Mouse (Mus musculus): ENCODE results near the gene Il17rc. TPM values are rescaled to one million over a fixed set of nuclear protein-coding genes. Genes with fewer than 3 reads are reported as not detected.

Gene Il17rc
- total RNA-seq, 2 experiments from 2014 or later: not detected

DNA sequence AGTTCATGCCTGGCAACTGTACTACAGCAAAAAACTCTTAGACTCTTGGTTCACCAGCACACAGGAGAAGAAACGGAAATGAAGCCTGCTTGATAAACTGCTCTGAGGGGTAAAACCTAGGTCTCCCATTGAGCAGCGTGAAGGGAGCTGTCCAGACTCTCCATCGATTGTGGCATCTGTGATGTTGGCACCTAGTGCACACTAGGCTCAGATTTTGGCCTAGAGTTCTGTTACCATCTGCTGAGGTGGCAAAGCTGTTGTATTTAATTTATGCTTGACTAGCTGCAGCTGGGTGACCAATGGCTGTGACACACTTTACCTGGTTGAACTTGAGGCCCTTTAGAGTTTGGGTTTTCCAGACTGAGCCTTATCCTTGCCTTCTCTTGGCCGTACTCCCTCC is 23.6 kb upstream of the Il17rc start:
- ATAC-seq (replicated peaks; ENCODE audit: low FRiP score, poor library complexity, severe bottlenecking): no peak

DNA sequence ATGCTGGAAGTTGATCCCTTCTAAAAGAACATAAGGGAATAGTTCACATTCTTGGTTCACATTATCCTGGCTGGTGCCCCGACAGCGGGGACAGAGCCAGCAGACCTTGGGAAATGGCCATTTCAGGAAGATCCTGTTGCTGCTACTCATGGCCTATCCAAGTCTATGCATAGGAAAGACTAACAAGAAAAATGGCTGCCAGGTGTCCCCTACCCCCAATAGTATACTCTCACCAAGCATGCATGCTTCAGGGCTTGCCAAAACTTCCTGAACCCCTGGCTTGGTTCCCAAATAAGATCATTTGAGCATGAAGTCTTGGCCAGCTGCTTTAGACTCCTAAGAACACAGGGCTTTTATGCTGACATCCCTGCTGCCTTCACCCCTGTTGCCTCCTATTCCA is 19.4 kb upstream of the Il17rc start:
- no peak for ATAC-seq (replicated peaks; ENCODE audit: low FRiP score, poor library complexity, severe bottlenecking)

DNA sequence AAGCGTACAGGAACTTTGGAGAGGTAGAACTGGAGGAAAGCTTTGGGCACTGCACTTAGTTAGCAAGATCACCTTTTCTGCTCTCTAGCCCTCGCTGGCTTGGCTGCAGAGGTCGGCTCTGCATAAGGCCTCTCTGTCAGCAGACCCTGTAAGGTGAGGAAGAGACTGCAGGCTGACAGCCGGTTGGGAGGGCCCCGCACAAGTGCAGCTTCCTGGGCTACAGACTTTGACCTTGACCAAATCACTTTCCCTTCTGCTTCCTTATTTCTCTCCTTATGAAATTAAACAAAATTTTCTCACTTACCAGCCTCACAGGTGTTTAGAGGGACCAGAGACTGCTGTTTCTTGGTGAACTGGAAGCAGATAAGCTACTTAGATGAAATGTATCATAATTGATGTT is 16.2 kb upstream of the Il17rc start:
- ATAC-seq (replicated peaks; ENCODE audit: low FRiP score, poor library complexity, severe bottlenecking): no peak

- ATAC-seq (replicated peaks; ENCODE audit: low FRiP score, poor library complexity, severe bottlenecking): no peak
These were observed 13.2 kb upstream of the Il17rc start, which contains the start of gene Il17re for GRCm38 (mm10) chr6:113457952-113458534. Il17re (plus strand) TSS chr6:113458484.

DNA sequence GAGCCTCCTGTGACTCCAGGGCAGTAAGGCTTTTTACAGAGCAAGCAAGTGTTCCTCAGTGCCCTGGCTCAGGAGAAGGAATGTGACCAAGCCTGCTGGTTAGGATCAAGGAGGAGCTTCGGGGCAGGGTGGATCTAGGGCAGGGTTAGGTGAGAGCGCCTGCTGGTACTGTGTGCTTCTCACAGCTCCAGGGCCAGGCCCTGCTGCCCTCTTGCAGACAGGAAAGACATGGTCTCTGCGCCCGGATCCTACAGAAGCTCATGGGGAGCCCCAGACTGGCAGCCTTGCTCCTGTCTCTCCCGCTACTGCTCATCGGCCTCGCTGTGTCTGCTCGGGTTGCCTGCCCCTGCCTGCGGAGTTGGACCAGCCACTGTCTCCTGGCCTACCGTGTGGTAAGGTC is 12.6 kb upstream of the Il17rc start:
- no peak for ATAC-seq (replicated peaks; ENCODE audit: low FRiP score, poor library complexity, severe bottlenecking)

DNA sequence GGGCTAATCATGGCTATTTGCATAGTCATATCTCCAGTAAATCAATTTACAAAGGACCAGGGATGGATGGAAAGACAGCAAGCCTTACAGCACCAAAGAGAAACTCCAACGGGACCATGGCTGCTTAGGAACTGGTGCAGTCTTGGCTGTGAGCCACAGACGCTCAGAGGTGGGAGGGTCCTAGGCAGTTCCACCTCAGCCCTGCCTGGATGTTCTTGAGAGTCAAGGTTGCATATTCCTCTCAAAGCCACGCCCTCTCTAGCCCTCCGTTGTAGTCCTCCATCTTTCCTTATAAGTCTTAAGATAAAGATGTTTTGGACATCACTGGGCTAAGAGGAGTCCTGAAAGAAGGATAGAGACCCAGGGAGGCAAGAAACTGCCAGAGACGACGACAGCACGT is 7.2 kb upstream of the Il17rc start:
- ATAC-seq (replicated peaks; ENCODE audit: low FRiP score, poor library complexity, severe bottlenecking): no peak

DNA sequence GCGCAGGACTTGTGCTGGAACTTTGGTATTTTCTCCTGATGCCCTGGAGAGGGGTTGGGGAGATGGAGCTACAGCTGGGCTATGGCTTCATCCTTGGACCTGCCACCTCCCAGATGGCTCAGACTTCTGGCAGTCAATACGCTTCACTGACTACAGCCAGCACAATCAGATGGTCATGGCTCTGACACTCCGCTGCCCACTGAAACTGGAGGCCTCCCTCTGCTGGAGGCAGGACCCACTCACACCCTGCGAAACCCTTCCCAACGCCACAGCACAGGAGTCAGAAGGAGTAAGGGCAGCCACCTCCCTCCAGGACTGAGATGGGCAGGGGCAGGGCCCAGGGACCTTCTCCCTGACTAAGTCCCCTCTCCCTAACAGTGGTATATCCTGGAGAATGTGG is 5.6 kb upstream of the Il17rc start:
- ATAC-seq (replicated peaks; ENCODE audit: low FRiP score, poor library complexity, severe bottlenecking): no peak

DNA sequence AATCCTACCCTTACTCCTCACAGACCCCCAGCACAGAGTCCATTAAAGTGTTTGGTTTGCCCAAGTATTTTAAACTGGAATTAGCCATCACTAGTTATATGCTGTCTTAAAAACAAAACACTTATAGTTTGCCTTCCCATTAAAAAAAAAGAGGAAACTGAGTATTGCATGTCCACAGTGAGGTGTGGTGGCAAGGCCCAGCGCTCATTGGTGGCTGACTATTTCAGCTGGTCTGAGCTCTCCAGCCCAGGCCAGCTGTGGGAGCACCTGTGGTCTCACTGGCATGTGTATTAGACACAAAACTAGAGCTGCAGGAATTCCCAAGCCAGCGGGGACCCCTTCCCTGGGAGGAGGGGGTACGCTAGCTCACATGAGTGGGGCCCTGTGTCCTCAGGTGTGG is 2.7 kb upstream of the Il17rc start:
- no peak for ATAC-seq (replicated peaks; ENCODE audit: low FRiP score, poor library complexity, severe bottlenecking)

DNA sequence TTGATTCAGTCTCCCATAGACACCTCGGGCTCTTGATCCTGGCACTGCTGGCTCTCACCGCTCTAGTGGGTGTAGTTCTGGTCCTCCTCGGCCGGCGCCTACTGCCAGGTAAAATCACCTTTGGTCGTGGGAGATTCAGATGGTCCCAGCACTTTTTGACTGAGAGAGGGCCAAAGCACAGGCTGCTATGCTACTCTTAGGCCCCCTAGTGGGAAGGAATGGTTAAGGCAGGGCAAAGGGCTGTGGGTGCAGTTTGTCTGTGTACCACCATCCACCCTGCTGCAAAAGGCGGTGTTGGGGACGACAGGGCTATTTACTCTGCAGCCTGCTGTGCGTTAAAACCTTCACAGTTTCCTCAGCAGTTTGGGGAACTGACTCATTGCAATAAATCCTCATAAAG is 2.2 kb upstream of the Il17rc start:
- peak; percentile 61 for ATAC-seq (replicated peaks; ENCODE audit: low FRiP score, poor library complexity, severe bottlenecking)

- no peak; the same call in 1 of the 2 replicates for ATAC-seq (replicated peaks; ENCODE audit: low FRiP score, poor library complexity, severe bottlenecking)
These were observed 1.8 kb upstream of the Il17rc start for GRCm38 (mm10) chr6:113469432-113469831.

GRCm38 (mm10) chr6:113472061-113472460 is 834 bp downstream of the Il17rc start:
- no peak for ATAC-seq (replicated peaks; ENCODE audit: low FRiP score, poor library complexity, severe bottlenecking)

DNA sequence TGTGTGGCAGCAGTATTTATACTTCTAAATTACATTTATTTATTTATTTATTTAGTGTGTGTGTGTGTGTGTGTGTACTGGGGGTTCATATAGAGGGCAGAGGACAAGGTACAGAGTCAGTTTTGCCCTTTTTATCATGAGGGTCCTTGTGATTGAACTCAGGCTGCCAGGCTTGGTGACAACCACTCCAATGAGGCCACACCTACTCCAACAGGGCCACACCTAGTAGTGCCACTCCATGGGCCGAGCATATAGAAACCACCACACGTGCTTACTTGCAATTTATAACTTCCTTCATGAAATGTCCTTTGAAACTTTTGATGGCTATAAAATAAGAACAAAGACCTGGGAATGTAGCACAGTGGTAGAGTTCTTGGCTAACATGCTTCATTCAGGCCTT is 2.0 kb downstream of the Il17rc start:
- no peak for ATAC-seq (replicated peaks; ENCODE audit: low FRiP score, poor library complexity, severe bottlenecking)

DNA sequence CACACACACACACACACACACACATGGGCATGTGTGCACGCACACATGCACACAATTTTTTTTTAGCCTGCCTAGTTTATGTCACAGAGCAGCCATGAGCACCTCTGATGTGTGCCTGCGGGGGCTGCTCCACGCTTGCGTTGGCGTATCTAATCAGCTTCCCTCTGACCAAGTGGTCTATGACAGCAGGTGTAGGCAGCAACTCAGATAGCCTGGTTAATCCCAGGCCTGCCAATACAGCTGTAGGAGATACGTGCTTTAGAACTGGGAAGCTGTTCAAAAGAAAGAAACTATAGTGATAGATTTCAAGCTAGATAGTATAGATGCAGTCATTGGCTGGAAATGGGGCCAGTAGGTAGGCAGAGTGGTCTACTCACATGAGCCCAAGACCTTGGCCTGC is 2.5 kb downstream of the Il17rc start:
- ATAC-seq (replicated peaks; ENCODE audit: low FRiP score, poor library complexity, severe bottlenecking): no peak

GRCm38 (mm10) chr6:113477353-113477752 is 6.1 kb downstream of the Il17rc start:
- ATAC-seq (replicated peaks; ENCODE audit: low FRiP score, poor library complexity, severe bottlenecking): no peak

DNA sequence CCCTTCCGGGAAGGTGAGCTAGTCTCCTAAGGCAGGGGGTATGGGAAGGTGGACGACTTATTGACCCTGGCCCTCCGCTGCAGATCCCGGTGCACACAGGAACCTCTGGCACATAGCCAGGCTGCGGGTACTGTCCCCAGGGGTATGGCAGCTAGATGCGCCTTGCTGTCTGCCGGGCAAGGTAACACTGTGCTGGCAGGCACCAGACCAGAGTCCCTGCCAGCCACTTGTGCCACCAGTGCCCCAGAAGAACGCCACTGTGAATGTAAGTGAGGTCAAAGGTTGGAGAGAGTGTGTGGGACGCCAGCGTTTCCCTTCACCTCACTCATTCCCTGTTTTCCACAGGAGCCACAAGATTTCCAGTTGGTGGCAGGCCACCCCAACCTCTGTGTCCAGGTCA is 7.7 kb downstream of the Il17rc start:
- ATAC-seq (replicated peaks; ENCODE audit: low FRiP score, poor library complexity, severe bottlenecking): no peak

DNA sequence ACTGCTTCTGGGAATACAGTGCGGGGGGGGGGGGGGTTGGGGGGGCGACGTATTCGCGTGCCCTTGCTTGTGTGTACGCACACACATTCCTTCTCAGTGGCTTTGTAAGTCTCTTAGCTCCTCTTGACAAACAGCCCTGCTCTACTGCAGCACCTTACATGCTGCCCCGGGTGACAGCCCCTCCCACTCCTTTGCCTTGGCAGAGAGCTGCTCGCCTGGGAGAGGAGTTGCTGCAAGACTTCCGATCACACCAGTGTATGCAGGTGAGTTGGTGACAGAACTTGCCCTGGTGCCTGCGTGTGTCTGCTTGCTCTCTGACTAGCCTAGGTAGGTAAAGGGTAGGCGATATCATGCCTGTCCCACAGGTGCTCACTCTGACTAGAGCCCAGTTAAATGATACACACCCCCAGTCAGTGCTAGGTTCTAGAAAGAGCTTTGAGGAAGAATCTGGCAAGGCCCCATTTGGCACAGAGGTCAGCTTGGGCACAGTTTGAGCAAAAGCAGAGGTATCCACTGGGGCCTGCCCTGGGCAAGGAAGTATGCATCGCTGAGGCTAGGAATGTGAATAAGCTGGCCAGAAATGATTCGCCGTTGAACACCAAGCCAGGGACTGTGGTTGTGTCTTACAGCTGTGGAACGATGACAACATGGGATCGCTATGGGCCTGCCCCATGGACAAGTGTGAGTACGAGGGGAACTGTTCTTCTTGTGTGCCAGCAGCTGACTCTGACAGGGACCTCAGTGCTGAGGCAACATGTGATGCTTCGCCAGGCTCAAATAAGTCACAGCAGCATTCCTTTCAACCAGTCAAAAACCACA is 9.5 kb downstream of the Il17rc start:
- ATAC-seq (replicated peaks; ENCODE audit: low FRiP score, poor library complexity, severe bottlenecking): no peak

DNA sequence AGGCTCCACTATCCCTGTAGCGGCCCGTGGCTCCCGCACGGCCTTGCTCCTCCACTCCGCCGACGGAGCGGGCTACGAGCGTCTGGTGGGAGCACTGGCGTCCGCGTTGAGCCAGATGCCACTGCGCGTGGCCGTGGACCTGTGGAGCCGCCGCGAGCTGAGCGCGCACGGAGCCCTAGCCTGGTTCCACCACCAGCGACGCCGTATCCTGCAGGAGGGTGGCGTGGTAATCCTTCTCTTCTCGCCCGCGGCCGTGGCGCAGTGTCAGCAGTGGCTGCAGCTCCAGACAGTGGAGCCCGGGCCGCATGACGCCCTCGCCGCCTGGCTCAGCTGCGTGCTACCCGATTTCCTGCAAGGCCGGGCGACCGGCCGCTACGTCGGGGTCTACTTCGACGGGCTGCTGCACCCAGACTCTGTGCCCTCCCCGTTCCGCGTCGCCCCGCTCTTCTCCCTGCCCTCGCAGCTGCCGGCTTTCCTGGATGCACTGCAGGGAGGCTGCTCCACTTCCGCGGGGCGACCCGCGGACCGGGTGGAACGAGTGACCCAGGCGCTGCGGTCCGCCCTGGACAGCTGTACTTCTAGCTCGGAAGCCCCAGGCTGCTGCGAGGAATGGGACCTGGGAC is 11.4 kb downstream of the Il17rc start:
- peak; percentile 36 for ATAC-seq (replicated peaks; ENCODE audit: low FRiP score, poor library complexity, severe bottlenecking)

GRCm38 (mm10) chr6:113483100-113483615 is 11.9 kb downstream of the Il17rc start, which contains the start of gene Creld1:
Creld1 (plus strand) TSS chr6:113483297.
- ATAC-seq (replicated peaks; ENCODE audit: low FRiP score, poor library complexity, severe bottlenecking): peak; percentile 97

DNA sequence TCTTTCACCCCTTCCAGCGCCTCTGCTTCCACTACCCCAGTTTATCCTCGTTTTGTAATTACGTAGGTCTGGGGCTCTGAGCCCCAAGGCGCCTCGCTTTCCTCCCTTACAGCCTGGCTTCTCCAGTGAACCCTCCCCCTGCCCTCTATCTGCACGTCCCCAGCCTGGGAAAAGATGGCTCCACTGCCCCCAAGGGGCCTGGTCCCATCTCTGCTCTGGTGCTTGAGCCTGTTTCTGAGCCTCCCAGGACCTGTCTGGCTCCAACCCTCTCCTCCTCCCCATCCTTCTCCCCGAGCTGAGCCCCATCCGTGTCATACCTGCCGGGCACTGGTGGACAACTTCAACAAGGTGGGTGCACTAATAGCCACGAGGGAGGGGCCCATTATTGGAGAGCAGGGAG is 12.5 kb downstream of the Il17rc start:
- ATAC-seq (replicated peaks; ENCODE audit: low FRiP score, poor library complexity, severe bottlenecking): no peak

- ATAC-seq (replicated peaks; ENCODE audit: low FRiP score, poor library complexity, severe bottlenecking): no peak
These were observed 15.9 kb downstream of the Il17rc start for GRCm38 (mm10) chr6:113487125-113487576.

GRCm38 (mm10) chr6:113489410-113489809 is 18.2 kb downstream of the Il17rc start:
- no peak for ATAC-seq (replicated peaks; ENCODE audit: low FRiP score, poor library complexity, severe bottlenecking)

Data from erythroid progenitor cell, adult 5-6 weeks (primary cell).